Mouse (Mus musculus) brain, embryonic 14.5 days (tissue): ENCODE measurements around the gene Frmd4b.

Experiments used
- CTCF ChIP-seq: fragments of 200-500 bp; IDR thresholded peaks from 2 replicates; pipeline ENCODE4 v1.5.1; 2012; ENCODE audit warnings: inconsistent platforms, mild to moderate bottlenecking, moderate library complexity, borderline replicate concordance; ENCODE audit not compliant: insufficient read depth, insufficient read length; ENCODE audit errors: extremely low read depth
- POLR2A ChIP-seq: fragments of 200-500 bp; IDR thresholded peaks from 2 replicates; pipeline ENCODE4 v1.6.1; 2012; ENCODE audit warnings: mild to moderate bottlenecking, inconsistent platforms, borderline replicate concordance; ENCODE audit not compliant: poor library complexity, insufficient read depth, insufficient read length, severe bottlenecking; ENCODE audit errors: extremely low read depth

- TF ChIP-seq POLR2A (no peak), CTCF (no peak)
These were observed 1.4 kb downstream of the Frmd4b start for GRCm38 (mm10) chr6:97615901-97616461.
